Mouse (Mus musculus): Measurements from ENCODE around the gene Tnfrsf8. TPM values are rescaled to one million over a fixed set of nuclear protein-coding genes. Genes with fewer than 3 reads are reported as not detected.

Gene Tnfrsf8
- polyA plus RNA-seq, 1 experiment from 2014 or later: 0.15 TPM

- Histone ChIP-seq H3K4me3 (ENCODE audit: low read depth, low read length) (no peak overlapping the region), H3K36me3 (ENCODE audit: control insufficient read depth, insufficient read depth, low read length) (no peaks in the 10 kb centered on the region), H3K4me2 (ENCODE audit: low read length) (no peak overlapping the region), H3K27me3 (replicated peaks; ENCODE audit: control insufficient read depth, insufficient read depth, low read length) (no peaks in the 10 kb centered on the region), H3K4me1 (ENCODE audit: control insufficient read depth, insufficient read depth, low read length) (no peaks in the 10 kb centered on the region), H3K9me3 (replicated peaks; ENCODE audit: control insufficient read depth, low read length) (no peaks in the 10 kb centered on the region), H3K9ac (ENCODE audit: low read length) (no peak overlapping the region), H3K27ac (ENCODE audit: low read depth, low read length) (no peak overlapping the region)
- ATAC-seq (no peak), DNase-seq (ENCODE audit: low spot score) (no peak)
- 66% methylated on average over 1 of the region's 1 CpGs for WGBS
These were observed 95.0 kb downstream of the Tnfrsf8 start for GRCm38 (mm10) chr4:145220001-145220400.

- Histone ChIP-seq H3K4me2 (ENCODE audit: low read length) (no peak overlapping the region), H3K27ac (ENCODE audit: low read depth, low read length) (no peak overlapping the region), H3K4me3 (ENCODE audit: low read depth, low read length) (no peak overlapping the region), H3K27me3 (replicated peaks; ENCODE audit: control insufficient read depth, insufficient read depth, low read length) (no peaks in the 10 kb centered on the region), H3K4me1 (ENCODE audit: control insufficient read depth, insufficient read depth, low read length) (no peaks in the 10 kb centered on the region), H3K9ac (ENCODE audit: low read length) (no peak overlapping the region), H3K9me3 (replicated peaks; ENCODE audit: control insufficient read depth, low read length) (no peaks in the 10 kb centered on the region), H3K36me3 (ENCODE audit: control insufficient read depth, insufficient read depth, low read length) (no peaks in the 10 kb centered on the region)
- ATAC-seq (no peak), DNase-seq (ENCODE audit: low spot score) (no peak)
- WGBS: 63% methylated on average over 15 of the region's 15 CpGs
These were observed 95.6 kb downstream of the Tnfrsf8 start for GRCm38 (mm10) chr4:145219240-145219985.

- Histone ChIP-seq H3K27ac (ENCODE audit: low read depth, low read length) (no peak overlapping the region), H3K4me3 (ENCODE audit: low read depth, low read length) (no peak overlapping the region), H3K4me2 (ENCODE audit: low read length) (no peak overlapping the region), H3K27me3 (replicated peaks; ENCODE audit: control insufficient read depth, insufficient read depth, low read length) (no peaks in the 10 kb centered on the region), H3K36me3 (ENCODE audit: control insufficient read depth, insufficient read depth, low read length) (no peaks in the 10 kb centered on the region), H3K4me1 (ENCODE audit: control insufficient read depth, insufficient read depth, low read length) (no peaks in the 10 kb centered on the region), H3K9ac (ENCODE audit: low read length) (no peak overlapping the region), H3K9me3 (replicated peaks; ENCODE audit: control insufficient read depth, low read length) (no peaks in the 10 kb centered on the region)
- ATAC-seq (no peak), DNase-seq (ENCODE audit: low spot score) (no peak)
- 73% methylated on average over 5 of the region's 5 CpGs for WGBS
These were observed 97.1 kb downstream of the Tnfrsf8 start for GRCm38 (mm10) chr4:145217837-145218236.

Other genes with a start within 250 kb of the Tnfrsf8 start
- gene Vps13d, start 120.2 kb downstream of the Tnfrsf8 start, polyA plus RNA-seq (2014; fragmentation: Nextera tagmentation; extraction: Ambion mirVana): 9.0 and 11.6 TPM in 2 replicates
- gene Tnfrsf1b, start 68.3 kb downstream of the Tnfrsf8 start, polyA plus RNA-seq (2014; fragmentation: Nextera tagmentation; extraction: Ambion mirVana): 1.9 and 2.6 TPM in 2 replicates
- 0.05 TPM in 1 of 2 replicates, not detected in the other for gene Zfp990, start 195.6 kb upstream of the Tnfrsf8 start, polyA plus RNA-seq (2014; fragmentation: Nextera tagmentation; extraction: Ambion mirVana)